Mouse (Mus musculus) testis, adult 2 months (tissue): ENCODE data around the gene Slc1a7.

Source experiments
- CTCF ChIP-seq: fragments of 200-500 bp; IDR thresholded peaks from 2 replicates; pipeline ENCODE4 v1.5.1; 2012; ENCODE audit warnings: low read depth, mild to moderate bottlenecking, inconsistent platforms, low read length, moderate library complexity; ENCODE audit not compliant: control insufficient read depth, insufficient read depth, insufficient replicate concordance
- POLR2A ChIP-seq: fragments of 200-500 bp; IDR thresholded peaks from 2 replicates; pipeline ENCODE4 v1.6.1; 2012; ENCODE audit warnings: low read depth, mild to moderate bottlenecking, inconsistent platforms, low read length, moderate library complexity; ENCODE audit not compliant: control insufficient read depth

DNA sequence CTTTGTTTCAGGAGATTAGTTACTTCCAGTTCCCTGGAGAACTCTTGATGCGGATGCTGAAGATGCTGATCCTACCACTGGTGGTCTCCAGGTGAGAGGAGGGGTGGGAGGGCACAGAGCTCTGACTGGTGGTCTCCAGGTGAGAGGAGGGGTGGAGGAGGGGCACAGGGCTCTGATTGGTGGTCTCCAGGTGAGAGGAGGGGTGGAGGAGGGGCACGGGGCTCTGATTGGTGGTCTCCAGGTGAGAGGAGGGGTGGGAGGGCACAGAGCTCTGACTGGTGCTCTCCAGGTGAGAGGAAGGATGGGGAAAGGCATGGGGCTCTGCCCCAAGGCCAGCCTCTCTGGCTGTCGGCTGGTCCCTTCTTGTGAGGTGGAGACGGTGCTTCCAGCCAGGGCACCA is 9.5 kb downstream of the Slc1a7 start:
- TF ChIP-seq POLR2A (no peak; the same call in 1 of the 2 replicates), CTCF (no peak)
